Mouse (Mus musculus) gastrocnemius, adult 2 months (tissue): ENCODE data around the gene Ano10. TPM values are rescaled to one million over a fixed set of nuclear protein-coding genes. Genes with fewer than 3 reads are reported as not detected.
A peak's percentile ranks its signal among the peaks of the same experiment; 100 is the strongest.

ENCODE experiments used
- DNase-seq: peaks from one replicate; pipeline ENCODE4 v3.0.0; 2022
- H3K27ac ChIP-seq: fragments of 200-600 bp; 2 replicates; pipeline ENCODE4 v1.8.1; 2022; ENCODE audit warnings: mild to moderate bottlenecking
- H3K4me3 ChIP-seq: fragments of 200-600 bp; 2 replicates; pipeline ENCODE4 v1.8.1; 2022; ENCODE audit warnings: mild to moderate bottlenecking, moderate library complexity
- CTCF ChIP-seq: fragments of 200-600 bp; IDR thresholded peaks from 2 replicates; pipeline ENCODE4 v1.8.1; 2022; ENCODE audit warnings: antibody characterized with exemption, mild to moderate bottlenecking, moderate library complexity
- intact Hi-C: fragments of 180-260 bp; cut with DNase I; formaldehyde crosslinking; loops from one replicate; pipeline ENCODE4 v1.15.1; 2025
- total RNA-seq, 2 experiments: library from RNA; stranded (reverse); gene quantifications; 2 replicates each; pipeline ENCODE4 v1.2.3; 2021

Ano10 gene
- total RNA-seq, 2 experiments from 2014 or later = 40.7 to 49.0 TPM

DNA sequence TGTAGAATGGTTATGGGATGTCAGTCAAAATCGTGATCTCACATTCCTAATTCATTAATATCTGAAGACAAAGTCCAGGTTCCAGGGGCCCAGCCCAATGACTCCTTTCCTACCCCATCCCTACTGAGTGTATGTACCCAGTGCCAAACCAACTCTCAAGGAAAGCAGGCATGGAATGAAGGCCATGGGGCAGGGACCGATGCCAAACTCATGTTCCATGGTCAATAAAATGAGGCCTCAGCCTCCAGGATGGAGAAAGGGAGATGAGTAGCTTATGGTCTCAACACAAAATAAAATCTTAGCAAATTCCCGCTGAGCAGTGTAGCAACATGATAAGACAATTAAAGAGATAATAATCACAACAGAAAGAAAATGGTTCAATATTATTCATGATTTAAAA, 39.8 kb downstream of the Ano10 start:
- Histone ChIP-seq H3K27ac (no peak overlapping the region), H3K4me3 (no peak overlapping the region)
- intact Hi-C loops = no loop called here
- no peak for TF ChIP-seq CTCF
- no peak for DNase-seq

GRCm38 (mm10) chr9:122252113-122252512, 42.1 kb downstream of the Ano10 start:
- intact Hi-C loops = no loop called here
- peak; percentile 29; the same call in 1 of the 2 replicates for TF ChIP-seq CTCF
- no peak for DNase-seq
- Histone ChIP-seq H3K27ac (no peak overlapping the region), H3K4me3 (no peak overlapping the region)

GRCm38 (mm10) chr9:122248168-122248567, 46.1 kb downstream of the Ano10 start:
- Histone ChIP-seq H3K27ac (no peak overlapping the region), H3K4me3 (no peak overlapping the region)
- intact Hi-C loops = loop anchor here (1.0 to 2.0 kb wide), 2 partner anchors 62 to 177 kb away; no protein-coding TSS in a partner anchor
- peak; percentile 64 for DNase-seq
- TF ChIP-seq CTCF = peak; percentile 72

GRCm38 (mm10) chr9:122247430-122248027, 46.7 kb downstream of the Ano10 start:
- TF ChIP-seq CTCF = peak; percentile 94
- Histone ChIP-seq H3K4me3 (no peak overlapping the region), H3K27ac (no peak overlapping the region)
- intact Hi-C loops = loop anchor here (1.0 to 2.0 kb wide), 2 partner anchors 63 to 177 kb away; no protein-coding TSS in a partner anchor
- peak; percentile 69 for DNase-seq

GRCm38 (mm10) chr9:122245879-122246278, 48.3 kb downstream of the Ano10 start:
- Histone ChIP-seq H3K4me3 (no peak overlapping the region), H3K27ac (no peak overlapping the region)
- TF ChIP-seq CTCF = no peak
- intact Hi-C loops = no loop called here
- no peak for DNase-seq

DNA sequence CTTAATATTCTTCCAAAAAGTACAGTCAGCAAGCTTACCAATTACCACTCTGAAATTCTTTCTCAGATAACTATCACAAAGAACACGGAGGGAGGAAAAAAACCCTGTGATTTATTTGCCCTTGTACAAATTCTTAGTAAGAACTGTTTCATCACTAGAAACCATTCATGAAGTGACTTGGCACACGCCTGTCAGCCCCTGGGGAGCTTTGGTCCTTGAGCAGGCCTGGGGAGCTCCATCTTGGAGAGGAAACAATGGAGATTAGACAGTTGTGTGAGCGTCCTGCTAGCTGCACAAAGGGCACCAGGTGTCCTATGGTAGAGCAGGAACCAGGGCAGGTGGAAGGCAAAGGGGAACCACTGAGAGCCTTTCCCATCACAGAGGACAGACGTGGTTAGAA, 48.8 kb downstream of the Ano10 start:
- intact Hi-C loops = no loop called here
- DNase-seq = no peak
- Histone ChIP-seq H3K4me3 (no peak overlapping the region), H3K27ac (no peak overlapping the region)
- no peak for TF ChIP-seq CTCF

DNA sequence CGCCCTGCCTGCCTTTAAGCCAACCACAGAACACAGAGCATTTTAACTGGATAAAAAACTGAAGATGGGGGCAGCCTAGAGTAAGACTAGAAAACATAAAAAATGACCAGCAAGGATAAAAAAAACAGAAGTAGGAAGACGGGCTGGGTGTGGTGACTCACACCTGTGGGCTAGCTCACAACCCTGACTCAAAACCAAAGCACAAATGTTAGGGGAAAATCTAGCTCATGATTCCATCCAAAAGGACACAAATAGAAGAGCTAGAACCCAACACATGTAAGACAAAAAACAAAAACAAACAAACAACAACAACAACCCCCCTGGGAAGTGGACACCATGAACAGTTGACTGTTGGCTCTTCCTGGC, 49.4 kb downstream of the Ano10 start:
- Histone ChIP-seq H3K27ac (no peak overlapping the region), H3K4me3 (no peak overlapping the region)
- no peak for DNase-seq
- intact Hi-C loops = no loop called here
- TF ChIP-seq CTCF = no peak

DNA sequence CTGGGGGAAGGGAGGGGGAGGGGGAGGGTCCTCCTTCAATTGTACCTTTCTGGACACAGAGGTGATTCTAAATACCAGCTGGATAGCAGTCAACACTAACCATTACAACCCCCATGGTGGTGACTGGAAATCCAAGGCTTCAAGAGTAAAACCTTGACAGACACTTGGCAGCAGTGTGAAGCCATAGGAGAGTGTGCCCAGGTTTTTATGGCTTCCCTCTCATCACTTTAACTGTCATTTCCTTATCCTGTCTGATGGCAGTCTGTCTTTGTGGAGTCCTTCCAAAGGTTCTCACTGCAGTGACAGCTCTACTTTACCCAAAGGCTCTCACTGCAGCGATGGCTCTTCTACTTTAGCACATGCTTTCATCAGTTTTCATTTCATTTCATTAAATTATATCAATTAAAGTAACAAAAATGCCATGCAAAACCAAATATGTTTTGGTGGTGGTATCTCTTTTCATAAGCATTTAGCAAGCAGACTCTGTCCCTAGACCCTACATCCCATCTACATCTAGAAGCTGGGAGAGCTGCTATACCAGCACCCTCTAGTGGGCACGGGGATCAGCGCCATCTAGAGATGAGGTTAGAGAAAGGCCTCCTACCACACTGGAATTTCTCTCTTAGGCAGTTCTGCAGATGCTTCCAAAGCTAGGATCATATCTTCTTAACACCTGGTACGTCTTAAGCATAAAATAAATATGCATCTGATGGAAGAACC, 50.0 kb downstream of the Ano10 start:
- TF ChIP-seq CTCF = peak; percentile 82
- Histone ChIP-seq H3K4me3 (no peak overlapping the region), H3K27ac (no peak overlapping the region)
- DNase-seq = peak; percentile 73
- intact Hi-C loops = no loop called here

DNA sequence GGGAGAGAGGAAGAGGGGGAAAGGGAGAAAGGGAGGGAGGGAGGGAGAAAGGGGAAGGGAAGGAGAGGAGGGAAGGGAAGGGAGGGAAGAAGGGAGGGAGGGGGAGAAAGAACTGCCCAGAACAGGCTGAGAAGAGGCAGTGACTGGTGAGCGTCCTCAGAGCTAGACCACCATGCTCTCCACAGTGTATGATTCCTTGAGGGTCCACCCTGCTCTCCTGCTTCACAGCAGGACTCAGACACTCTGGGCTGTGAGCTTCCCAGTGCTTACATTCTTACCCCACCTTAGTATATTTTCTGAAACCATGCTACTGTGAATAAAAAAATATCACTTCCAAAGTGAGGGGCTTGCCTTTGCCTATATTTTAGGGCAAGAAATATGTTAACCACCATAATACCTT, 50.9 kb downstream of the Ano10 start:
- intact Hi-C loops = no loop called here
- no peak overlapping the region for H3K4me3 ChIP-seq
- DNase-seq = no peak
- no peak overlapping the region for H3K27ac ChIP-seq
- no peak for TF ChIP-seq CTCF

- intact Hi-C loops = no loop called here
- no peak for DNase-seq
- no peak for TF ChIP-seq CTCF
- H3K27ac ChIP-seq = no peak overlapping the region
- no peak overlapping the region for H3K4me3 ChIP-seq
Measured at GRCm38 (mm10) chr9:122242856-122243255, 51.4 kb downstream of the Ano10 start.

GRCm38 (mm10) chr9:122241812-122242400, 52.3 kb downstream of the Ano10 start:
- no peak for DNase-seq
- intact Hi-C loops = no loop called here
- TF ChIP-seq CTCF = no peak
- no peak overlapping the region for H3K4me3 ChIP-seq
- H3K27ac ChIP-seq = no peak overlapping the region

DNA sequence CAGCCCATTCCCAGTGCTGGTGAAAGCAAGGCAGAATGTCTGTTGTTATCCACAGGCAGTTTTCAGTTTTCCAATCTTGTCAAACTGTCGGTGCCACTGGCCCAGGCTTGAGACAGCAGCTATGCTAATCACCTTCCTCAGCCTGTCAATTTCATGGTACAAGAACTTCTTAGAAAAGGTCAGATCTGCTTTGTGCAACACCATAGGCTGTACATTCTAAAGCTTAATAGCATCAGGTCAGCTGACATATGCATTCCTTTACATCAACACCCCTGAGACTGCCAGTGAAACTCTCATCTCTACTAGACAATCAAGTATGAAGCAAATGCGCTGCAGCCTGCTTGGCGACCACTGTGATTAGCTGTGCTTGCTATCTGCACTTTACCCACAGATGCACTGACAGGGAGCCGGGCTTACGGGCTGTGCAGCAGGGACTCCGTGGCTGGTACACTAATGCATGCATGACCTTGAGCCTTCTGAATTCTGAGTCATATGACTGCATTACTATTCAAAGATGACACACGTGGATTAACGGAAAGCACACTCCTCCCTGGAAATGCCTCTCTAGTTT, 53.5 kb downstream of the Ano10 start:
- DNase-seq = no peak
- TF ChIP-seq CTCF = no peak
- intact Hi-C loops = no loop called here
- no peak overlapping the region for H3K4me3 ChIP-seq
- H3K27ac ChIP-seq = no peak overlapping the region

GRCm38 (mm10) chr9:122234741-122235140, 59.5 kb downstream of the Ano10 start:
- no peak for TF ChIP-seq CTCF
- Histone ChIP-seq H3K27ac (no peak overlapping the region), H3K4me3 (no peak overlapping the region)
- intact Hi-C loops = no loop called here
- no peak for DNase-seq
